Mouse (Mus musculus): ENCODE measurements at regions not wholly inside any gene's neighbourhood (a gene's known extent, or its start where the extent isn't known, plus 50 kb on each side); places are given as distances from the start of the nearest gene placed in this dataset.

DNA sequence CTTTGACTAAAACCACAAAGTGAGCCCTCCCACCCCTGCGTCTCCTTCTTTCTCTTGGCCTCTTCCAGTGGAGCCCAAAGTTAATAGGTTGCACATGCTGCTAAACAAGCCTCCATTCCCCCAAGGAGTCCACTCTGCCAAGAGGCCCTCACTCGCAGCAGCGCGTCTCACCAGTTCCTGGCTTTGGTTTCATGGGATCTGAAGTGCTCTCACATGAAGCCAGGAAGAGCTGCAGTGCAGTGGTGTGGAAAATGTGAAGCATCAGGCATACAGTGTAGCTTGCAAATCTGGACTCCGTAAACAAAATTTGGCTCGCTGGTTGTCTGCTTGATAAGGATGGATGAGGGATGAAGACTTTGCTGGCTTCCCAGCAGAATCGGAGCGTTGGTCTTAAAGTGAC, 97.7 kb downstream of the Gm10260 start:
- TF ChIP-seq CTCF (IDR thresholded peaks at IDR 0.05; ENCODE audit: borderline replicate concordance, insufficient read depth, low read length) (no peak), POLR2A (IDR thresholded peaks at IDR 0.05; ENCODE audit: low read depth, low read length) (no peak)
